Mouse (Mus musculus) intestine, embryonic 16.5 days (tissue): ENCODE measurements around the gene Acaca. TPM values are rescaled to one million over a fixed set of nuclear protein-coding genes. Genes with fewer than 3 reads are reported as not detected.
A peak's percentile ranks its signal among the peaks of the same experiment; 100 is the strongest.

Source experiments
- ATAC-seq: fragments of 200-750 bp; cut with Nextera tagmentation; 2 replicates; pipeline ENCODE4 v1.8.0; 2017; ENCODE audit warnings: moderate TSS enrichment, moderate library complexity
- H3K27ac ChIP-seq: fragments of 300-500 bp; sonication (generic); 2 replicates; pipeline ENCODE4 v1.5.1; 2014; ENCODE audit warnings: mild to moderate bottlenecking, low read length
- H3K27me3 ChIP-seq: fragments of 300-500 bp; sonication (generic); replicated peaks from 2 replicates; pipeline ENCODE4 v1.6.1; 2014; ENCODE audit warnings: low read length, control low read depth, mixed read lengths; ENCODE audit not compliant: control insufficient read depth, insufficient read depth
- H3K36me3 ChIP-seq: fragments of 300-500 bp; sonication (generic); 2 replicates; pipeline ENCODE4 v1.6.1; 2014; ENCODE audit warnings: low read length, control low read depth; ENCODE audit not compliant: control insufficient read depth, insufficient read depth
- H3K4me1 ChIP-seq: fragments of 300-500 bp; sonication (generic); 2 replicates; pipeline ENCODE4 v1.6.1; 2014; ENCODE audit warnings: low read length, control low read depth, mixed read lengths; ENCODE audit not compliant: control insufficient read depth, insufficient read depth
- H3K4me2 ChIP-seq: fragments of 300-500 bp; sonication (generic); 2 replicates; pipeline ENCODE4 v1.6.1; 2014; ENCODE audit warnings: low read depth, low read length, control low read depth
- H3K4me3 ChIP-seq: fragments of 300-500 bp; sonication (generic); 2 replicates; pipeline ENCODE4 v1.5.1; 2014; ENCODE audit warnings: mild to moderate bottlenecking, low read length
- H3K9ac ChIP-seq: fragments of 300-500 bp; sonication (generic); 2 replicates; pipeline ENCODE4 v1.6.1; 2014; ENCODE audit warnings: low read depth, low read length
- H3K9me3 ChIP-seq: fragments of 300-500 bp; sonication (generic); 2 replicates; pipeline ENCODE4 v1.6.1; 2016; ENCODE audit warnings: low read length, control low read depth; ENCODE audit not compliant: control insufficient read depth
- WGBS: fragments of 180-500 bp; shearing (Covaris S2); extraction: QIAGEN DNeasy Blood & Tissue Kit; methylation state at CpG from one replicate; pipeline ENCODE4 v1.1.7; 2014; 5-methylcytosine and 5-hydroxymethylcytosine counted together
- polyA plus RNA-seq: library from polyadenylated mRNA; unstranded; fragments of >200 nt; fragmentation: Nextera tagmentation; extraction: Ambion mirVana; gene quantifications from 2 replicates; pipeline ENCODE4 v1.2.1, GENCODE M21; 2015

The Acaca gene
- polyA plus RNA-seq, 1 experiment from 2014 or later, result 8.3 TPM

GRCm38 (mm10) chr11:84410879-84411641 is 281.6 kb downstream of the Acaca start:
- no peak overlapping the region for H3K27ac ChIP-seq
- H3K27me3 ChIP-seq, result no peaks in the 10 kb centered on the region
- H3K9me3 ChIP-seq, result 0 out of 2 replicates have a peak, but pooled peaks cover 6% of the 10 kb centered on the region
- H3K9ac ChIP-seq, result no peak overlapping the region
- 54% methylated on average over 7 of the region's 7 CpGs for WGBS
- H3K4me1 ChIP-seq, result peaks cover 3% of the 10 kb centered on the region
- peak; percentile 59 for ATAC-seq
- H3K36me3 ChIP-seq, result no peaks in the 10 kb centered on the region
- H3K4me3 ChIP-seq, result no peak overlapping the region
- no peak overlapping the region for H3K4me2 ChIP-seq

DNA sequence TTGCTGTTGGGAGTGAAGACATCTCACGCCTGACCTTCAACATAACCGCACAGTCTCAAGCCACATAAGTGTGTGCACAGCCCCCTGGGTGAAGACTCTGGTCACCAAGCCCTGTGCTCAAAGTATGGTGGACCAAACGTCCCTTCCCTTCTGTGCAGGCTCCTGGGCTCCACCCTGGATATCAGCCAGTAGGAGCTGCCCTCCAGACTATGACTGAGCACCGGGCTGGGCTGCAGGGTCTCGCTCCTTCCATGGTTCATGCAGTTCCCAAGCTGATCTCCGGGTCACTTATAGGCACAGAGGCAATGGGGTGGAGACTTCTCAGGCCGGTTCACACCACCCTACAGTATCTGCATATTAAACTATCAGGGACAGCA is 282.2 kb downstream of the Acaca start:
- Histone ChIP-seq H3K4me2 (no peak overlapping the region), H3K9me3 (0 out of 2 replicates have a peak, but pooled peaks cover 2% of the 10 kb centered on the region), H3K36me3 (no peaks in the 10 kb centered on the region), H3K4me3 (no peak overlapping the region), H3K27me3 (no peaks in the 10 kb centered on the region), H3K4me1 (peaks cover 3% of the 10 kb centered on the region), H3K27ac (no peak overlapping the region), H3K9ac (no peak overlapping the region)
- ATAC-seq, result no peak
- WGBS, result 66% methylated on average over 7 of the region's 7 CpGs

DNA sequence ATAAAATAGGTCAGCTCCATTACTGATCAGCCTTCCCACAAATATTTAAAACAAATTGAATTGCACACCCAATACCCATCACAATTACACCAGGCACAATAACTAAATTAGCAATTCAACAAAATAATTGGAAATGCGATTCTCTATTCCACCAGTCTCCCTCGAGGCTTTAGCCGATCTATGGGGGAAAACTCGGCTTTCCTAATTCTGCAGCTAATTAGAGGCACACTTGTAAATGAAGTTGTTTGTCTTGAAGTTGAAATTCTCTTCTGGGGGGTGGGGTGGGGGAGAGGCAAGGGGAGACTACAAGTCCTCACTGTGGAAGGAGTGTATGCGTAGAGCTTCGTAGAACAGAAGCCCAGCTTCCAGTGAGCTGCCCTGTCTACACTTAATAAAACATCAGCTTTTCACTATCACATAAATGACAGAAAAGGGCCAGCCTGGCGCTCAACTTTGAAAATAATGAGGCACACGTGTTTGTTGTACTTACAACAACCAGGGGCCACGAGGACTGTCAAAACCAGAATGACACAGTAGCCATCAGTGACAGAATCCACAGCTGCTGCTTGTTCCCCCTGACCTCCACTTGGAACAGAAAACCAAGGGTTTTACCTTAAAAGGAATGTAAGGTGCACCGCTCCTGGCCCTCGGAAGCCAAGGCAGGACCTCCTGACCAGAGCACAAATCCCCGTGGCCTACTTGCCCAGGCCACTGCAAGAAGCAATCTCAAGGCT is 282.9 kb downstream of the Acaca start:
- no peaks in the 10 kb centered on the region for H3K36me3 ChIP-seq
- no peak overlapping the region for H3K9ac ChIP-seq
- H3K4me3 ChIP-seq, result no peak overlapping the region
- H3K4me2 ChIP-seq, result no peak overlapping the region
- 68% methylated on average over 12 of the region's 12 CpGs for WGBS
- H3K27ac ChIP-seq, result no peak overlapping the region
- no peaks in the 10 kb centered on the region for H3K9me3 ChIP-seq
- H3K27me3 ChIP-seq, result no peaks in the 10 kb centered on the region
- peaks cover 3% of the 10 kb centered on the region for H3K4me1 ChIP-seq
- ATAC-seq, result no peak

- Histone ChIP-seq H3K36me3 (no peaks in the 10 kb centered on the region), H3K4me2 (no peak overlapping the region), H3K4me1 (peaks cover 3% of the 10 kb centered on the region), H3K27ac (no peak overlapping the region), H3K4me3 (no peak overlapping the region), H3K9ac (no peak overlapping the region), H3K9me3 (no peaks in the 10 kb centered on the region), H3K27me3 (no peaks in the 10 kb centered on the region)
- no peak for ATAC-seq
- 57% methylated on average over 6 of the region's 6 CpGs for WGBS
Measured at GRCm38 (mm10) chr11:84413111-84413510, 283.6 kb downstream of the Acaca start.

DNA sequence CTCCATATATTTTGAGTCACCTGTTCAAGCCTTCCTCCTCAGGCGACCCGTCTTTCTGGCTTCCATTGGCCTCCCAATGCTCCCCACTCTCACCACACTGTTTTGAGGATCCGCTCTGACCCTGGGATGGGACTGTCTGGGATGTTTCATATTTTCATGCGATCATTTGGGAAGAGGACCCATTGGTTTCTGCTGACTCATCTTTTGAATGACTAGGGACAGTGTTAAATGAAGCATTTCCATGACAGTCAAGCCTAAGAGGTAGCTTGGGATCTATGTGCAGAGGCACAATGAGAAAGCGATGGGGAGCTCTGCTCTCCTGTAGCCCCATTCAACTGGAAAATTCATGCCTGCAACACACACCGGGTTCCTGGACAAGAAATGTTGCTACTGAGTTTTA is 291.3 kb downstream of the Acaca start:
- H3K27ac ChIP-seq, result no peak overlapping the region
- H3K4me2 ChIP-seq, result no peak overlapping the region
- H3K9ac ChIP-seq, result no peak overlapping the region
- no peaks in the 10 kb centered on the region; the same call in 1 of the 2 replicates for H3K4me1 ChIP-seq
- 92% methylated on average over 6 of the region's 6 CpGs for WGBS
- no peak overlapping the region for H3K4me3 ChIP-seq
- no peaks in the 10 kb centered on the region for H3K9me3 ChIP-seq
- H3K36me3 ChIP-seq, result no peaks in the 10 kb centered on the region
- no peak for ATAC-seq
- no peaks in the 10 kb centered on the region for H3K27me3 ChIP-seq

- Histone ChIP-seq H3K27me3 (no peaks in the 10 kb centered on the region), H3K9ac (no peak overlapping the region), H3K9me3 (no peaks in the 10 kb centered on the region), H3K27ac (no peak overlapping the region), H3K4me2 (no peak overlapping the region), H3K36me3 (0 out of 2 replicates have a peak, but pooled peaks cover 4% of the 10 kb centered on the region), H3K4me1 (peaks cover 3% of the 10 kb centered on the region), H3K4me3 (no peak overlapping the region)
- 43% methylated on average over 13 of the region's 13 CpGs for WGBS
- peak; percentile 68 for ATAC-seq
Measured at GRCm38 (mm10) chr11:84425736-84426632, 296.5 kb downstream of the Acaca start.

DNA sequence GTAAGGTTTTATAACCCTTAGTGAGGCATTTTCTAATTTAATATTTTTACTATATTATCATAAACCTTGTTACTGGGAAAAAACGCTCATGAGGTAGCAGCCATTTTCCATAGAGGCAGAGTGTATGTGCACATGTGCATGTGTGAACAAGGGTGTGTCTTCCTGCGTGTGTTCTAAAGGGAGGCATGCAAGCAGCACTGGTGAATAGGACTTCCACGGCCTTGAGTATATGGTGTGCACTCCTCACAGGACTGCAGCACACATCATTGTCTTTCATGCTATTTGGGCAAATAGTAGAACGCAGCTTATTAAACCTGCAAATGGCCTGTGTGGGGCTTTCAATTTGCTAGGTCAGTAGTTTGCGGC is 297.1 kb downstream of the Acaca start:
- Histone ChIP-seq H3K27ac (no peak overlapping the region), H3K9me3 (no peaks in the 10 kb centered on the region), H3K9ac (no peak overlapping the region), H3K36me3 (0 out of 2 replicates have a peak, but pooled peaks cover 7% of the 10 kb centered on the region), H3K4me2 (no peak overlapping the region), H3K27me3 (no peaks in the 10 kb centered on the region), H3K4me3 (no peak overlapping the region), H3K4me1 (peaks cover 3% of the 10 kb centered on the region)
- 72% methylated on average over 5 of the region's 5 CpGs for WGBS
- ATAC-seq, result peak; percentile 67

- 63% methylated on average over 1 of the region's 1 CpGs for WGBS
- H3K36me3 ChIP-seq, result 0 out of 2 replicates have a peak, but pooled peaks cover 7% of the 10 kb centered on the region
- H3K27me3 ChIP-seq, result no peaks in the 10 kb centered on the region
- H3K4me2 ChIP-seq, result no peak overlapping the region
- H3K9ac ChIP-seq, result no peak overlapping the region
- no peaks in the 10 kb centered on the region for H3K9me3 ChIP-seq
- no peak overlapping the region for H3K27ac ChIP-seq
- peaks cover 3% of the 10 kb centered on the region for H3K4me1 ChIP-seq
- no peak overlapping the region for H3K4me3 ChIP-seq
- ATAC-seq, result no peak; the same call in 1 of the 2 replicates
Measured at GRCm38 (mm10) chr11:84429581-84429980, 300.1 kb downstream of the Acaca start.

DNA sequence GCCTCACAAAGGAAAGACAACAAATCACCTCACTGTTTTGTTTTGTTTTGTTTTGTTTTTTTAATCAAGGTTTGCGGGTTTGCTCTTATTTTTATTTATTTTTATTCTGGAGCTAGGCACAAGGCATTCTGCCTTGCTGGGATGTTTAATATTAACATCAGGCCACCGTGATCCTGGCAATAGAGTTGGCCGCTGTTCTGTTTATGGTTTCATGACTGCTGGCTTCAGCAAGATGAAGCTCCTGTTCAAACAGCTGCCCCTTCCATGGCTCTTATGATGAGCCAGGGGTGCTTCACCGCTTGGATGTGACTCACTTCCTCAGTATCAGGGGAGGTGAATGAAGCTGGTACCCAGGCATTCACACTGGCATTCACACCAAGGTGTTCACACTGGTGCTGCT is 300.9 kb downstream of the Acaca start:
- Histone ChIP-seq H3K4me2 (no peak overlapping the region), H3K4me1 (peaks cover 3% of the 10 kb centered on the region), H3K4me3 (no peak overlapping the region), H3K27ac (no peak overlapping the region), H3K36me3 (0 out of 2 replicates have a peak, but pooled peaks cover 7% of the 10 kb centered on the region), H3K27me3 (no peaks in the 10 kb centered on the region), H3K9me3 (no peaks in the 10 kb centered on the region), H3K9ac (no peak overlapping the region)
- 59% methylated on average over 4 of the region's 4 CpGs for WGBS
- ATAC-seq, result no peak
